In genomic region chr16:23144326-23144725, GRCm38 (mm10) we compare ENCODE assay signal across 13 mouse cellular contexts. TPM values are rescaled to one million over a fixed set of nuclear protein-coding genes. Genes with fewer than 3 reads are reported as not detected.
DNase-seq lines count a peak whose midpoint lies in the region; ATAC-seq and TF ChIP-seq lines count a peak whose summit lies in the region.
"Had no signal": no experiment of that assay in that cellular context is flagged by ENCODE, and none has a peak within 500 bp of the region (broad histone marks: within the 10 kb centered on the region; RNA-seq: fewer than 3 reads in every experiment).

No protein-coding gene starts in this region.

- no peaks in the 10 kb centered on the region for H3K36me3 ChIP-seq in myocyte (ENCODE audit: control insufficient read depth, insufficient read depth)
- H3K36me3 ChIP-seq in kidney, adult 2 months (ENCODE audit: control insufficient read depth, insufficient read depth, low read length): no peaks in the 10 kb centered on the region
- H3K36me3 ChIP-seq: forebrain, embryonic 12.5 days had no signal

- H3K4me3 ChIP-seq in myocyte: no peak overlapping the region
- H3K4me3 ChIP-seq in kidney, adult 2 months (ENCODE audit: insufficient read depth, low read depth, low read length): no peak overlapping the region
- H3K4me3 ChIP-seq: forebrain, embryonic 12.5 days had no signal

- DNase-seq in spleen, adult 12 weeks (ENCODE audit: low spot score): peak; percentile 21
- no peak for DNase-seq in spleen, postnatal 4 days (ENCODE audit: low spot score in 2 of 2)
- no peak for DNase-seq in kidney, postnatal 10 days
- DNase-seq in kidney, adult 2 months: no peak
- no peak for DNase-seq in gastrocnemius, postnatal 10 days
- DNase-seq: cerebellum, postnatal 36 days had no signal

- peak; percentile 93 for ATAC-seq in common myeloid progenitor, adult 5-6 weeks (replicated peaks; ENCODE audit: low read depth, poor library complexity, severe bottlenecking)
- ATAC-seq: hindbrain, postnatal 0 days had no signal

- 88% methylated on average over 7 of the region's 7 CpGs for WGBS in kidney, adult 2 months

- no peak overlapping the region for H3K27ac ChIP-seq in kidney, adult 2 months (ENCODE audit: insufficient read depth, low read depth, low read length)
- H3K27ac ChIP-seq: forebrain, embryonic 12.5 days; hindbrain, postnatal 0 days; stomach, postnatal 0 days had no signal

- peaks cover 3% of the 10 kb centered on the region for H3K27me3 ChIP-seq in myocyte (ENCODE audit: control insufficient read depth, insufficient read depth, insufficient read length)
- H3K27me3 ChIP-seq in kidney, adult 2 months (replicated peaks; ENCODE audit: control insufficient read depth, insufficient read depth, low read length): no peaks in the 10 kb centered on the region
- H3K27me3 ChIP-seq: forebrain, embryonic 12.5 days had no signal

- H3K4me2 ChIP-seq in myocyte (ENCODE audit: low read depth): no peak overlapping the region
- H3K4me2 ChIP-seq: forebrain, embryonic 12.5 days had no signal

- no peak overlapping the region for H3ac ChIP-seq in myocyte (ENCODE audit: control insufficient read depth, insufficient read length)

- H3K79me2 ChIP-seq in myocyte (ENCODE audit: control insufficient read depth, insufficient read depth): no peaks in the 10 kb centered on the region

- no peaks in the 10 kb centered on the region for H3K4me1 ChIP-seq in kidney, adult 2 months (ENCODE audit: control insufficient read depth, insufficient read depth, low read length)
- H3K4me1 ChIP-seq: forebrain, embryonic 12.5 days had no signal

- no peak for TF ChIP-seq POLR2A in myocyte (IDR thresholded peaks at IDR 0.05; ENCODE audit: insufficient read length, low read depth)
- TF ChIP-seq POLR2A in kidney, adult 2 months (IDR thresholded peaks at IDR 0.05; ENCODE audit: low read depth, low read length): no peak

- TF ChIP-seq CTCF in kidney, adult 2 months (conservative IDR thresholded peaks at IDR 0.05; ENCODE audit: insufficient read depth, insufficient read length, low read depth, low read length): no peak

TF ChIP-seq in myocyte, 11 proteins besides CTCF, POLR2A, EP300 and RAD21:
- TF ChIP-seq CEBPB (IDR thresholded peaks at IDR 0.05; ENCODE audit: insufficient read depth, poor library complexity, severe bottlenecking): peak; percentile 90
- no peak for TF ChIP-seq E2F4 (IDR thresholded peaks at IDR 0.05; ENCODE audit: insufficient read depth)
- TF ChIP-seq MYOG (IDR thresholded peaks at IDR 0.05; ENCODE audit: control insufficient read depth in 1 of 3, insufficient read depth in 1 of 3, insufficient read length in 2 of 3, low read depth in 2 of 3): no peak

RNA-seq across cellular contexts. Expression of gene Adipoq, which starts 2.0 kb away (rescaled TPM):
- total RNA-seq in common myeloid progenitor, adult 5-6 weeks (2017): not detected in 2 replicates
- not detected for polyA plus RNA-seq in myocyte (2012; fragmentation: generic; extraction: Trizol)
- polyA plus RNA-seq in kidney, adult 2 months (2012; rRNA removed): 68.9 and 86.8 TPM in 2 replicates
- total RNA-seq in gastrocnemius, postnatal 10 days (2021): 10 to 100 TPM; 12.4 to 15.1 TPM
- total RNA-seq: hindbrain, postnatal 0 days; layer of hippocampus, adult 8-10 months; midbrain, postnatal 0 days had no signal
- polyA plus RNA-seq: forebrain, embryonic 12.5 days; hindbrain, postnatal 0 days; midbrain, postnatal 0 days; stomach, postnatal 0 days had no signal

RNA-seq across cellular contexts. Expression of gene Rfc4, which starts 16.8 kb away (rescaled TPM):
- total RNA-seq in common myeloid progenitor, adult 5-6 weeks (2017): 67.1 and 71.7 TPM in 2 replicates
- 18.9 TPM for polyA plus RNA-seq in myocyte (2012; fragmentation: generic; extraction: Trizol)
- 0.38 and 0.48 TPM in 2 replicates for polyA plus RNA-seq in kidney, adult 2 months (2012; rRNA removed)
- 1 to 10 TPM; 7.4 to 8.2 TPM for total RNA-seq in gastrocnemius, postnatal 10 days (2021)

RNA-seq across cellular contexts. Expression of gene Eif4a2, which starts 37.1 kb away (rescaled TPM):
- total RNA-seq in common myeloid progenitor, adult 5-6 weeks (2017): 830 and 874 TPM in 2 replicates
- 141 TPM for polyA plus RNA-seq in myocyte (2012; fragmentation: generic; extraction: Trizol)
- 111 and 143 TPM in 2 replicates for polyA plus RNA-seq in kidney, adult 2 months (2012; rRNA removed)
- total RNA-seq in gastrocnemius, postnatal 10 days (2021): 100 to 1,000 TPM; 272 to 309 TPM

Comparison
In these comparisons a context has a peak if more than half of its experiments do, and no peak if none do; other contexts are left out.
1. RNA of gene Adipoq, which starts 2.0 kb away (total RNA-seq): 12.4 to 15.1 TPM in gastrocnemius, postnatal 10 days; not detected in common myeloid progenitor, adult 5-6 weeks; every median in the first group is over 10 times any median in the second.